Mouse (Mus musculus): ENCODE results near the gene Etv6.
"Not testable (repeated sequence)": the region's sequence is repeated elsewhere in the genome, so short reads cannot be mapped to it uniquely, and the experiment has no call there.

Gene Etv6

GRCm38 (mm10) chr6:134035490-134036405, at the start of gene Etv6:
Gene Etv6 (plus strand): TSS chr6:134035700.
- DNase-seq (ENCODE audit: low spot score), result peak; percentile 59

- no peak for DNase-seq (ENCODE audit: low spot score)
Observed at GRCm38 (mm10) chr6:133986161-133986560, 49.3 kb upstream of the Etv6 start.

GRCm38 (mm10) chr6:133987068-133987591, 48.4 kb upstream of the Etv6 start:
- no peak for DNase-seq (ENCODE audit: low spot score)

- no peak for DNase-seq (ENCODE audit: low spot score)
Observed at GRCm38 (mm10) chr6:133988011-133988410, 47.5 kb upstream of the Etv6 start.

- DNase-seq (ENCODE audit: low spot score), result no peak
Observed at GRCm38 (mm10) chr6:133997461-133997860, 38.0 kb upstream of the Etv6 start.

- no peak for DNase-seq (ENCODE audit: low spot score)
Observed at GRCm38 (mm10) chr6:133997935-133998334, 37.6 kb upstream of the Etv6 start.

- not testable (repeated sequence) for DNase-seq (ENCODE audit: low spot score)
Observed at GRCm38 (mm10) chr6:134014488-134015110, 20.9 kb upstream of the Etv6 start.

- DNase-seq (ENCODE audit: low spot score), result no peak
Observed at GRCm38 (mm10) chr6:134018807-134019206, 16.7 kb upstream of the Etv6 start.

- no peak for DNase-seq (ENCODE audit: low spot score)
Observed at GRCm38 (mm10) chr6:134020821-134021220, 14.7 kb upstream of the Etv6 start.

GRCm38 (mm10) chr6:134026264-134026663, 9.2 kb upstream of the Etv6 start:
- DNase-seq (ENCODE audit: low spot score), result no peak

- DNase-seq (ENCODE audit: low spot score), result no peak
Observed at GRCm38 (mm10) chr6:134027022-134027421, 8.5 kb upstream of the Etv6 start.

GRCm38 (mm10) chr6:134032451-134032850, 3.0 kb upstream of the Etv6 start:
- DNase-seq (ENCODE audit: low spot score), result no peak

GRCm38 (mm10) chr6:134034436-134034835, 1.1 kb upstream of the Etv6 start:
- DNase-seq (ENCODE audit: low spot score), result no peak

- DNase-seq (ENCODE audit: low spot score), result peak; percentile 73
Observed at GRCm38 (mm10) chr6:134034904-134035489, 503 bp upstream of the Etv6 start.

GRCm38 (mm10) chr6:134036491-134036911, 1.0 kb downstream of the Etv6 start:
- DNase-seq (ENCODE audit: low spot score), result no peak

GRCm38 (mm10) chr6:134036951-134037431, 1.5 kb downstream of the Etv6 start:
- no peak for DNase-seq (ENCODE audit: low spot score)

GRCm38 (mm10) chr6:134037960-134038359, 2.5 kb downstream of the Etv6 start:
- no peak for DNase-seq (ENCODE audit: low spot score)

GRCm38 (mm10) chr6:134038881-134039280, 3.4 kb downstream of the Etv6 start:
- no peak for DNase-seq (ENCODE audit: low spot score)

GRCm38 (mm10) chr6:134039351-134039750, 3.9 kb downstream of the Etv6 start:
- DNase-seq (ENCODE audit: low spot score), result no peak

- no peak for DNase-seq (ENCODE audit: low spot score)
Observed at GRCm38 (mm10) chr6:134040312-134040711, 4.8 kb downstream of the Etv6 start.

GRCm38 (mm10) chr6:134041286-134041685, 5.8 kb downstream of the Etv6 start:
- no peak for DNase-seq (ENCODE audit: low spot score)

GRCm38 (mm10) chr6:134041916-134042315, 6.4 kb downstream of the Etv6 start:
- DNase-seq (ENCODE audit: low spot score), result no peak

Data from T-cell, adult 2 months (primary cell).